Mouse (Mus musculus) heart, postnatal 0 days (tissue): Measurements from ENCODE around the gene Cass4.

Source experiments
- CTCF ChIP-seq: IDR thresholded peaks from 2 replicates; pipeline ENCODE4 v1.5.1; 2016; ENCODE audit warnings: antibody characterized with exemption, control low read depth, low read depth
- EP300 ChIP-seq: IDR thresholded peaks from 2 replicates; pipeline ENCODE4 v1.6.1; 2016; ENCODE audit warnings: antibody characterized with exemption, low read depth

DNA sequence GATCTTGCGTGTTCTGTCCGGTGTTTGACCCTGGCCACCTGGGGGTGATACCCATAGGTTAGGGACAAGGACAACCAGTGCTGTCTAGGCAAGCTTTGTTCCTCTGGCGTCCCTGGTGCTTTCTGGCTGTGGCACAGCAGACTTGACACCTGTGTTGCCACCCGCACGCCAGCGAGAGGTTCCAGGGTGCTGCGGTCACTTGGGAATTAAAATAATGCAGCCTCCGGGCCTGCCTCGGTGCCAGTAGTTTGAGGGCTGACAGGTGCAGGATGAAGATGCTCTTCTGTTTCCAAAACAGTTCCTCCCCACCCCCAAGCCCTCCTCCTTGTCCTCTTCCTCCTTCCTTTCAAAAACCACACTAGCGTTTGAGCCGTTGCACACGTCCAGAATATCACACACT, 11.7 kb upstream of the Cass4 start:
- no peak for TF ChIP-seq CTCF
- no peak for TF ChIP-seq EP300
